1 mouse cellular context compared by ENCODE assay signal in the genomic region with DNA sequence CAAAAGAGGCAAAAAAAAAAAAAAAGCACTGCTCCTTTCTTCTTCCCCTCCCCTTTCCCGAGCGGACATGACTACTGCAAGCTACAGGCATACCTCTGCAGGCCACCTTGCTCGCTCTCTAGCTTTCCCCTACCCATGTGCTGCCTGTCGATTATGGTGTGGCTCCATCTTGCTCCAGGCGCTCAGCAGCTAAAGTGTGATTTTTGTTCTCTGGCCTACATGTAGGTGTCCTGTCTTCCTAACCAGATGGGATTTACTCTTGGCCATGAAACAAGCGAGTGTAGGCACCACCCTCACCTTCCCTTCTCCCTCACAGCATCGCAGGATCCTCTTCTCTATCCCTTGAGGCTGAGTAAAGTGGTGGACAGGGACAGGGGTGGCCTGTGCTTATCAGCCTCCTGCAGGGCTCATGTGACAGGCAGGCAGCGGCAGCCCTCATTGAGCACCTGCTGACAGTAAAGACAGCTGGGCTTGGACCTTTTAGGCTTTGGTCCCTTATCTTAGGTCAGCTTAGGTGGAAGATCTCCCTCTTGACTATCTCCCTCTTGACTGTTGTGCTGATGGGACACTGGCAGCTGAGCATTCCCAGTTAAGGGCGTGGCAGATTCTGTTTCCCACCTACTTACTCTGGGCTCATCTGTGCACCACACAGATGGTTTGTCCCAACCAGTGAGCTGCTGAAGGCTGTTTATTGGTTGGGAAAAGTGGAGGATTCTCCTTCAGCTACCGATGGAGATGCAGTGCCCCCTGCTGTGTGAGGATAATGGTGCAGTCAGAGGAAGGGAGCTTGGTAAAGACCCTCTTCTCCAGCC.
TF ChIP-seq lines count a peak whose summit lies in the region.

No protein-coding gene starts in this region.

TF ChIP-seq in MEL, 35 proteins besides CTCF, POLR2A, EP300 and RAD21:
- 0 out of 2 replicates have a peak, but pooled peaks have one; percentile 36 for TF ChIP-seq TCF12 (IDR thresholded peaks at IDR 0.05; ENCODE audit: low read depth, low read length)
- TF ChIP-seq POLR2AphosphoS2 (IDR thresholded peaks at IDR 0.05; ENCODE audit: low read length) = 0 out of 2 replicates have a peak, but pooled peaks have one; percentile 39
- TF ChIP-seq TAL1 (IDR thresholded peaks at IDR 0.05; ENCODE audit: low read length) = peak; percentile 60
- peak; percentile 42; the same call in 1 of the 2 replicates for TF ChIP-seq USF1 (IDR thresholded peaks at IDR 0.05; ENCODE audit: low read depth, low read length)
- TF ChIP-seq ELF1 (IDR thresholded peaks at IDR 0.05; ENCODE audit: low read depth, low read length) = no peak
- TF ChIP-seq GATA1 (IDR thresholded peaks at IDR 0.05; ENCODE audit: low read depth, low read length) = 0 out of 2 replicates have a peak, but pooled peaks have one; percentile 4
- TF ChIP-seq GABPA (IDR thresholded peaks at IDR 0.05; ENCODE audit: low read depth, low read length) = no peak
- TF ChIP-seq SMC3 (IDR thresholded peaks at IDR 0.05; ENCODE audit: low read depth, low read length) = peak; percentile 56
- TF ChIP-seq ZC3H11A (IDR thresholded peaks at IDR 0.05; ENCODE audit: low read depth, low read length) = 0 out of 2 replicates have a peak, but pooled peaks have one; percentile 18
